In genomic region chr16:58623944-58624343, GRCm38 (mm10) we compare ENCODE assay signal across 10 mouse cellular contexts. TPM values are rescaled to one million over a fixed set of nuclear protein-coding genes. Genes with fewer than 3 reads are reported as not detected.
DNase-seq lines count a peak whose midpoint lies in the region; ATAC-seq and TF ChIP-seq lines count a peak whose summit lies in the region.
"Had no signal": no experiment of that assay in that cellular context is flagged by ENCODE, and none has a peak within 500 bp of the region (broad histone marks: within the 10 kb centered on the region; RNA-seq: fewer than 3 reads in every experiment).

No protein-coding gene starts in this region.

- H3K27ac ChIP-seq in forebrain, embryonic 15.5 days (replicated peaks) = no peak overlapping the region
- no peak overlapping the region for H3K27ac ChIP-seq in forebrain, embryonic 12.5 days
- no peak overlapping the region for H3K27ac ChIP-seq in lung, postnatal 0 days (ENCODE audit: low read length)
- H3K27ac ChIP-seq: heart, embryonic 13.5 days; neural tube, embryonic 12.5 days had no signal

- H3K4me1 ChIP-seq in forebrain, embryonic 15.5 days = no peaks in the 10 kb centered on the region
- no peaks in the 10 kb centered on the region for H3K4me1 ChIP-seq in forebrain, embryonic 12.5 days
- no peaks in the 10 kb centered on the region for H3K4me1 ChIP-seq in lung, postnatal 0 days (ENCODE audit: insufficient read depth, low read depth, low read length)
- H3K4me1 ChIP-seq: heart, embryonic 13.5 days; neural tube, embryonic 12.5 days had no signal

- ATAC-seq in forebrain, embryonic 15.5 days (replicated peaks) = peak; percentile 55; the same call in 1 of the 2 replicates
- ATAC-seq in forebrain, embryonic 12.5 days (ENCODE audit: low FRiP score) = no peak
- no peak for ATAC-seq in lung, postnatal 0 days

- no peaks in the 10 kb centered on the region for H3K27me3 ChIP-seq in forebrain, embryonic 15.5 days
- H3K27me3 ChIP-seq in forebrain, embryonic 12.5 days = no peaks in the 10 kb centered on the region
- no peaks in the 10 kb centered on the region for H3K27me3 ChIP-seq in lung, postnatal 0 days (replicated peaks; ENCODE audit: insufficient read depth, low read length)
- H3K27me3 ChIP-seq in splenic B cell, adult 2 months (ENCODE audit: control insufficient read depth, insufficient read depth, low read length, poor library complexity, severe bottlenecking) = no peaks in the 10 kb centered on the region
- H3K27me3 ChIP-seq: heart, embryonic 13.5 days; neural tube, embryonic 12.5 days had no signal

- no peak overlapping the region for H3K4me3 ChIP-seq in forebrain, embryonic 15.5 days
- no peak overlapping the region for H3K4me3 ChIP-seq in forebrain, embryonic 12.5 days (replicated peaks)
- H3K4me3 ChIP-seq in lung, postnatal 0 days (ENCODE audit: low read depth, low read length) = no peak overlapping the region
- H3K4me3 ChIP-seq: heart, embryonic 13.5 days; neural tube, embryonic 12.5 days had no signal

- H3K9me3 ChIP-seq in forebrain, embryonic 15.5 days = no peaks in the 10 kb centered on the region
- no peaks in the 10 kb centered on the region for H3K9me3 ChIP-seq in forebrain, embryonic 12.5 days
- H3K9me3 ChIP-seq in lung, postnatal 0 days (ENCODE audit: low read length) = no peaks in the 10 kb centered on the region
- H3K9me3 ChIP-seq: heart, embryonic 13.5 days; neural tube, embryonic 12.5 days had no signal

- no peak overlapping the region for H3K4me2 ChIP-seq in forebrain, embryonic 15.5 days (replicated peaks)
- no peak overlapping the region for H3K4me2 ChIP-seq in forebrain, embryonic 12.5 days
- no peak overlapping the region for H3K4me2 ChIP-seq in lung, postnatal 0 days (replicated peaks; ENCODE audit: low read depth, low read length)
- H3K4me2 ChIP-seq: heart, embryonic 13.5 days; neural tube, embryonic 12.5 days had no signal

- H3K36me3 ChIP-seq in forebrain, embryonic 15.5 days = no peaks in the 10 kb centered on the region
- no peaks in the 10 kb centered on the region for H3K36me3 ChIP-seq in forebrain, embryonic 12.5 days (replicated peaks)
- no peaks in the 10 kb centered on the region for H3K36me3 ChIP-seq in lung, postnatal 0 days (ENCODE audit: insufficient read depth, low read length)
- H3K36me3 ChIP-seq in splenic B cell, adult 2 months (ENCODE audit: control insufficient read depth, insufficient read depth, low read length, poor library complexity, severe bottlenecking) = no peaks in the 10 kb centered on the region
- H3K36me3 ChIP-seq: heart, embryonic 13.5 days; neural tube, embryonic 12.5 days had no signal

- peak; percentile 15 for DNase-seq in urinary bladder, postnatal 25 days (ENCODE audit: low spot score)
- DNase-seq in urinary bladder, postnatal 4 days (ENCODE audit: low spot score in 2 of 2) = no peak
- DNase-seq in heart, adult 8-10 months (ENCODE audit: low spot score) = peak; percentile 48
- peak; percentile 68 for DNase-seq in layer of hippocampus, adult 11-12 months (ENCODE audit: low spot score)
- peak; percentile 54 for DNase-seq in lung, postnatal 0 days (ENCODE audit: low spot score)
- peak; percentile 66 for DNase-seq in splenic B cell, adult 2 months (ENCODE audit: low read depth, low spot score)

- no peak for TF ChIP-seq EP300 in lung, postnatal 0 days (IDR thresholded peaks at IDR 0.05)

- WGBS in forebrain, embryonic 15.5 days = 90% methylated on average over 6 of the region's 6 CpGs
- 90% methylated on average over 6 of the region's 6 CpGs for WGBS in forebrain, embryonic 12.5 days
- WGBS in lung, postnatal 0 days = 71% methylated on average over 6 of the region's 6 CpGs

- peak; percentile 85 for TF ChIP-seq CTCF in lung, postnatal 0 days (IDR thresholded peaks at IDR 0.05)

- no peak overlapping the region for H3K9ac ChIP-seq in forebrain, embryonic 15.5 days (replicated peaks)
- no peak overlapping the region for H3K9ac ChIP-seq in forebrain, embryonic 12.5 days
- H3K9ac ChIP-seq in lung, postnatal 0 days (replicated peaks; ENCODE audit: low read depth) = no peak overlapping the region
- H3K9ac ChIP-seq: heart, embryonic 13.5 days; neural tube, embryonic 12.5 days had no signal

RNA-seq across cellular contexts. Expression of gene Gm813, which starts 7.2 kb away (rescaled TPM):
- polyA plus RNA-seq in forebrain, embryonic 15.5 days (2015; fragmentation: Nextera tagmentation; extraction: Ambion mirVana) = not detected in 2 replicates
- polyA plus RNA-seq in forebrain, embryonic 12.5 days (2016; fragmentation: Nextera tagmentation; extraction: Ambion mirVana) = not detected in 2 replicates
- total RNA-seq in heart, adult 8-10 months (2022) = not detected
- polyA plus RNA-seq in lung, postnatal 0 days (2015; fragmentation: Nextera tagmentation; extraction: Ambion mirVana) = not detected in 2 replicates
- polyA plus RNA-seq: heart, embryonic 13.5 days; neural tube, embryonic 12.5 days had no signal

RNA-seq across cellular contexts. Expression of gene E330017A01Rik, which starts 14.6 kb away (rescaled TPM):
- not detected in 2 replicates for polyA plus RNA-seq in forebrain, embryonic 15.5 days (2015; fragmentation: Nextera tagmentation; extraction: Ambion mirVana)
- polyA plus RNA-seq in forebrain, embryonic 12.5 days (2016; fragmentation: Nextera tagmentation; extraction: Ambion mirVana) = not detected in 2 replicates
- total RNA-seq in heart, adult 8-10 months (2022) = not detected
- not detected in 2 replicates for polyA plus RNA-seq in lung, postnatal 0 days (2015; fragmentation: Nextera tagmentation; extraction: Ambion mirVana)
- polyA plus RNA-seq: heart, embryonic 13.5 days had no signal

RNA-seq across cellular contexts. Expression of gene Cpox, which starts 46.1 kb away (rescaled TPM):
- 12.2 and 13.1 TPM in 2 replicates for polyA plus RNA-seq in forebrain, embryonic 15.5 days (2015; fragmentation: Nextera tagmentation; extraction: Ambion mirVana)
- polyA plus RNA-seq in forebrain, embryonic 12.5 days (2016; fragmentation: Nextera tagmentation; extraction: Ambion mirVana) = 13.9 and 18.4 TPM in 2 replicates
- 10 to 100 TPM; 39.1 to 46.8 (median 41.3) TPM for total RNA-seq in heart, adult 8-10 months (2022)
- 13.4 and 14.2 TPM in 2 replicates for polyA plus RNA-seq in lung, postnatal 0 days (2015; fragmentation: Nextera tagmentation; extraction: Ambion mirVana)

Comparison
In these comparisons a context has a peak if more than half of its experiments do, and no peak if none do; other contexts are left out.
1. DNase-seq: peak in urinary bladder, postnatal 25 days (single experiment), heart, adult 8-10 months (single experiment), layer of hippocampus, adult 11-12 months (single experiment), lung, postnatal 0 days (single experiment) and splenic B cell, adult 2 months (single experiment); none in urinary bladder, postnatal 4 days (0 of 2).